Mouse (Mus musculus) neural tube, embryonic 13.5 days (tissue): ENCODE results near the gene Atp1a3. TPM values are rescaled to one million over a fixed set of nuclear protein-coding genes. Genes with fewer than 3 reads are reported as not detected.

Experiments used
- ATAC-seq: fragments of 200-750 bp; cut with Nextera tagmentation; 2 replicates; pipeline ENCODE4 v1.8.0; 2017; ENCODE audit warnings: low read depth, mild to moderate bottlenecking, moderate TSS enrichment, moderate library complexity
- H3K27ac ChIP-seq: fragments of 300-500 bp; sonication (generic); replicated peaks from 2 replicates; pipeline ENCODE4 v1.5.1; 2015; ENCODE audit warnings: moderate library complexity, mild to moderate bottlenecking, inconsistent platforms
- H3K27me3 ChIP-seq: fragments of 300-500 bp; sonication (generic); 2 replicates; pipeline ENCODE4 v1.6.1; 2015; ENCODE audit warnings: mild to moderate bottlenecking, inconsistent platforms
- H3K36me3 ChIP-seq: fragments of 300-500 bp; sonication (generic); 2 replicates; pipeline ENCODE4 v1.6.1; 2015; ENCODE audit warnings: mild to moderate bottlenecking, inconsistent platforms
- H3K4me1 ChIP-seq: fragments of 300-500 bp; sonication (generic); replicated peaks from 2 replicates; pipeline ENCODE4 v1.6.1; 2015; ENCODE audit warnings: inconsistent platforms
- H3K4me2 ChIP-seq: fragments of 300-500 bp; sonication (generic); 2 replicates; pipeline ENCODE4 v1.6.1; 2015; ENCODE audit warnings: inconsistent platforms, mild to moderate bottlenecking, moderate library complexity
- H3K4me3 ChIP-seq: fragments of 300-500 bp; sonication (generic); 2 replicates; pipeline ENCODE4 v1.5.1; 2015; ENCODE audit warnings: mild to moderate bottlenecking, inconsistent platforms
- H3K9ac ChIP-seq: fragments of 300-500 bp; sonication (generic); 2 replicates; pipeline ENCODE4 v1.6.1; 2015; ENCODE audit warnings: moderate library complexity, mild to moderate bottlenecking, inconsistent platforms
- H3K9me3 ChIP-seq: fragments of 300-500 bp; sonication (generic); 2 replicates; pipeline ENCODE4 v1.6.1; 2016; ENCODE audit warnings: inconsistent platforms
- WGBS: fragments of 180-500 bp; shearing (Covaris S2); methylation state at CpG from one replicate; pipeline ENCODE4 v1.1.7; 2015; 5-methylcytosine and 5-hydroxymethylcytosine counted together
- polyA plus RNA-seq: library from polyadenylated mRNA; unstranded; fragments of >200 nt; fragmentation: Nextera tagmentation; extraction: Ambion mirVana; gene quantifications from 2 replicates; pipeline ENCODE4 v1.2.1, GENCODE M21; 2015

Atp1a3 gene
- polyA plus RNA-seq, 1 experiment from 2014 or later: 261 TPM

- peaks cover 51% of the 10 kb centered on the region for H3K36me3 ChIP-seq
- H3K4me2 ChIP-seq: no peak overlapping the region
- H3K4me3 ChIP-seq: no peak overlapping the region
- no peak for ATAC-seq
- H3K9me3 ChIP-seq: no peaks in the 10 kb centered on the region
- WGBS: 77% methylated on average over 7 of the region's 7 CpGs
- H3K27me3 ChIP-seq: no peaks in the 10 kb centered on the region
- H3K27ac ChIP-seq: no peak overlapping the region
- H3K4me1 ChIP-seq: peaks cover 25% of the 10 kb centered on the region
- H3K9ac ChIP-seq: no peak overlapping the region
These were observed 5.5 kb downstream of the Atp1a3 start for GRCm38 (mm10) chr7:25000211-25000610.

- Histone ChIP-seq H3K9ac (no peak overlapping the region), H3K9me3 (no peaks in the 10 kb centered on the region), H3K4me3 (no peak overlapping the region), H3K36me3 (peaks cover 94% of the 10 kb centered on the region), H3K4me2 (no peak overlapping the region), H3K27me3 (no peaks in the 10 kb centered on the region), H3K27ac (no peak overlapping the region), H3K4me1 (no peaks in the 10 kb centered on the region)
- ATAC-seq: no peak
- 72% methylated on average over 6 of the region's 6 CpGs for WGBS
These were observed 12.7 kb downstream of the Atp1a3 start for GRCm38 (mm10) chr7:24993081-24993480.

GRCm38 (mm10) chr7:24990478-24990877 lies 15.3 kb downstream of the Atp1a3 start:
- WGBS: 82% methylated on average over 8 of the region's 8 CpGs
- Histone ChIP-seq H3K27me3 (no peaks in the 10 kb centered on the region), H3K9ac (no peak overlapping the region), H3K4me3 (no peak overlapping the region), H3K4me2 (no peak overlapping the region), H3K4me1 (no peaks in the 10 kb centered on the region), H3K27ac (no peak overlapping the region), H3K9me3 (no peaks in the 10 kb centered on the region), H3K36me3 (peaks cover 96% of the 10 kb centered on the region)
- ATAC-seq: no peak

GRCm38 (mm10) chr7:24987941-24988340 lies 17.8 kb downstream of the Atp1a3 start:
- Histone ChIP-seq H3K9ac (no peak overlapping the region), H3K9me3 (no peaks in the 10 kb centered on the region), H3K4me2 (no peak overlapping the region), H3K4me3 (no peak overlapping the region), H3K4me1 (no peaks in the 10 kb centered on the region), H3K27me3 (no peaks in the 10 kb centered on the region), H3K36me3 (peaks cover 94% of the 10 kb centered on the region), H3K27ac (no peak overlapping the region)
- 91% methylated on average over 14 of the region's 14 CpGs for WGBS
- ATAC-seq: no peak

- H3K9ac ChIP-seq: no peak overlapping the region
- no peaks in the 10 kb centered on the region for H3K4me1 ChIP-seq
- no peak overlapping the region for H3K4me3 ChIP-seq
- H3K27me3 ChIP-seq: no peaks in the 10 kb centered on the region
- H3K36me3 ChIP-seq: peaks cover 97% of the 10 kb centered on the region
- ATAC-seq: no peak
- H3K27ac ChIP-seq: no peak overlapping the region
- WGBS: 71% methylated on average over 5 of the region's 5 CpGs
- no peaks in the 10 kb centered on the region for H3K9me3 ChIP-seq
- no peak overlapping the region for H3K4me2 ChIP-seq
These were observed 20.0 kb downstream of the Atp1a3 start for GRCm38 (mm10) chr7:24985799-24986198.

- H3K4me3 ChIP-seq: no peak overlapping the region
- no peaks in the 10 kb centered on the region for H3K4me1 ChIP-seq
- no peak for ATAC-seq
- H3K27me3 ChIP-seq: no peaks in the 10 kb centered on the region
- H3K9ac ChIP-seq: no peak overlapping the region
- H3K27ac ChIP-seq: no peak overlapping the region
- no peak overlapping the region for H3K4me2 ChIP-seq
- no peaks in the 10 kb centered on the region for H3K9me3 ChIP-seq
- peaks cover 97% of the 10 kb centered on the region for H3K36me3 ChIP-seq
- WGBS: 95% methylated on average over 2 of the region's 2 CpGs
These were observed 21.5 kb downstream of the Atp1a3 start for GRCm38 (mm10) chr7:24984307-24984706.

GRCm38 (mm10) chr7:24983396-24983795 lies 22.4 kb downstream of the Atp1a3 start:
- no peak overlapping the region for H3K9ac ChIP-seq
- no peak for ATAC-seq
- no peak overlapping the region for H3K27ac ChIP-seq
- H3K4me3 ChIP-seq: no peak overlapping the region
- H3K36me3 ChIP-seq: peaks cover 97% of the 10 kb centered on the region
- H3K4me1 ChIP-seq: no peaks in the 10 kb centered on the region
- H3K9me3 ChIP-seq: no peaks in the 10 kb centered on the region
- 87% methylated on average over 5 of the region's 5 CpGs for WGBS
- no peaks in the 10 kb centered on the region for H3K27me3 ChIP-seq
- H3K4me2 ChIP-seq: no peak overlapping the region

GRCm38 (mm10) chr7:24980439-24980838 lies 25.3 kb downstream of the Atp1a3 start:
- H3K4me2 ChIP-seq: no peak overlapping the region
- H3K4me3 ChIP-seq: no peak overlapping the region
- peaks cover 79% of the 10 kb centered on the region for H3K36me3 ChIP-seq
- no peaks in the 10 kb centered on the region for H3K4me1 ChIP-seq
- WGBS: 78% methylated on average over 7 of the region's 7 CpGs
- no peaks in the 10 kb centered on the region for H3K27me3 ChIP-seq
- H3K9ac ChIP-seq: no peak overlapping the region
- no peaks in the 10 kb centered on the region for H3K9me3 ChIP-seq
- no peak overlapping the region for H3K27ac ChIP-seq
- no peak for ATAC-seq

- H3K27ac ChIP-seq: no peak overlapping the region
- H3K4me3 ChIP-seq: no peak overlapping the region
- no peaks in the 10 kb centered on the region for H3K9me3 ChIP-seq
- H3K36me3 ChIP-seq: peaks cover 65% of the 10 kb centered on the region
- H3K9ac ChIP-seq: no peak overlapping the region
- H3K4me2 ChIP-seq: no peak overlapping the region
- no peaks in the 10 kb centered on the region for H3K27me3 ChIP-seq
- ATAC-seq: no peak
- no peaks in the 10 kb centered on the region for H3K4me1 ChIP-seq
- whole genome bisulfite sequencing: 88% methylated on average over 7 of the region's 7 CpGs
These were observed 27.0 kb downstream of the Atp1a3 start for GRCm38 (mm10) chr7:24978781-24979180.

GRCm38 (mm10) chr7:24974893-24975595 lies 30.7 kb downstream of the Atp1a3 start:
- Histone ChIP-seq H3K36me3 (peaks cover 31% of the 10 kb centered on the region), H3K4me2 (no peak overlapping the region), H3K9ac (no peak overlapping the region), H3K27ac (no peak overlapping the region), H3K4me3 (no peak overlapping the region), H3K9me3 (no peaks in the 10 kb centered on the region), H3K27me3 (no peaks in the 10 kb centered on the region), H3K4me1 (peaks cover 12% of the 10 kb centered on the region)
- WGBS: 29% methylated on average over 9 of the region's 9 CpGs
- no peak for ATAC-seq

- Histone ChIP-seq H3K4me1 (peaks cover 12% of the 10 kb centered on the region), H3K27ac (no peak overlapping the region), H3K9me3 (no peaks in the 10 kb centered on the region), H3K4me2 (no peak overlapping the region), H3K9ac (no peak overlapping the region), H3K36me3 (peaks cover 29% of the 10 kb centered on the region), H3K4me3 (no peak overlapping the region), H3K27me3 (no peaks in the 10 kb centered on the region)
- ATAC-seq: no peak
- WGBS: 77% methylated on average over 5 of the region's 5 CpGs
These were observed 31.9 kb downstream of the Atp1a3 start for GRCm38 (mm10) chr7:24973902-24974301.

- ATAC-seq: no peak
- whole genome bisulfite sequencing: 86% methylated on average over 4 of the region's 4 CpGs
These were observed 32.5 kb downstream of the Atp1a3 start for GRCm38 (mm10) chr7:24973208-24973607.

More at GRCm38 (mm10) chr7:24973208-24973607, 32.5 kb downstream of the Atp1a3 start:
- Histone ChIP-seq H3K27ac (no peak overlapping the region), H3K9ac (no peak overlapping the region), H3K4me3 (no peak overlapping the region), H3K36me3 (peaks cover 22% of the 10 kb centered on the region), H3K4me2 (no peak overlapping the region), H3K9me3 (no peaks in the 10 kb centered on the region), H3K27me3 (no peaks in the 10 kb centered on the region), H3K4me1 (peaks cover 12% of the 10 kb centered on the region)
